Comparison of ENCODE assay signal across 15 mouse cellular contexts in genomic region chr2:29917621-29918020, GRCm38 (mm10). TPM values are rescaled to one million over a fixed set of nuclear protein-coding genes. Genes with fewer than 3 reads are reported as not detected.
A peak's percentile ranks its signal among the peaks of the same experiment; 100 is the strongest.
DNase-seq lines count a peak whose midpoint lies in the region; ATAC-seq lines count a peak whose summit lies in the region.
"Had no signal": no experiment of that assay in that cellular context is flagged by ENCODE, and none has a peak within 500 bp of the region (broad histone marks: within the 10 kb centered on the region; RNA-seq: fewer than 3 reads in every experiment).

No protein-coding gene starts in this region.

- no peak overlapping the region for H3K4me2 ChIP-seq in kidney, embryonic 15.5 days
- H3K4me2 ChIP-seq in kidney, embryonic 16.5 days (replicated peaks; ENCODE audit: low read depth, low read length) = no peak overlapping the region
- H3K4me2 ChIP-seq in liver, embryonic 11.5 days = no peak overlapping the region
- H3K4me2 ChIP-seq: hindbrain, embryonic 15.5 days had no signal

- H3K27me3 ChIP-seq in kidney, embryonic 15.5 days = no peaks in the 10 kb centered on the region
- no peaks in the 10 kb centered on the region for H3K27me3 ChIP-seq in kidney, embryonic 16.5 days (ENCODE audit: insufficient read depth, low read length)
- no peaks in the 10 kb centered on the region for H3K27me3 ChIP-seq in liver, embryonic 11.5 days (replicated peaks; ENCODE audit: control insufficient read depth, insufficient read depth, low read length)
- H3K27me3 ChIP-seq: hindbrain, embryonic 15.5 days had no signal

- H3K9me3 ChIP-seq in kidney, embryonic 15.5 days (replicated peaks) = no peaks in the 10 kb centered on the region
- H3K9me3 ChIP-seq in kidney, embryonic 16.5 days (ENCODE audit: low read length) = no peaks in the 10 kb centered on the region
- H3K9me3 ChIP-seq in liver, embryonic 11.5 days (ENCODE audit: control insufficient read depth, low read length) = no peaks in the 10 kb centered on the region
- H3K9me3 ChIP-seq: hindbrain, embryonic 15.5 days had no signal

- 0 out of 2 replicates have a peak, but pooled peaks have one; percentile 18 for ATAC-seq in kidney, embryonic 15.5 days (replicated peaks; ENCODE audit: low FRiP score)
- no peak for ATAC-seq in kidney, embryonic 16.5 days (ENCODE audit: low FRiP score, low TSS enrichment)
- ATAC-seq in liver, embryonic 11.5 days (replicated peaks; ENCODE audit: low FRiP score) = peak; percentile 70

- H3K36me3 ChIP-seq in kidney, embryonic 15.5 days = peaks cover 90% of the 10 kb centered on the region
- H3K36me3 ChIP-seq in kidney, embryonic 16.5 days (ENCODE audit: insufficient read depth, low read length) = peaks cover 56% of the 10 kb centered on the region
- H3K36me3 ChIP-seq in liver, embryonic 11.5 days (ENCODE audit: control insufficient read depth, insufficient read depth, low read length) = peaks cover 61% of the 10 kb centered on the region

- 87% methylated on average over 11 of the region's 11 CpGs for WGBS in kidney, embryonic 15.5 days
- 88% methylated on average over 11 of the region's 11 CpGs for WGBS in kidney, embryonic 16.5 days
- 84% methylated on average over 11 of the region's 11 CpGs for WGBS in liver, embryonic 11.5 days

- DNase-seq in adrenal gland, postnatal 25 days = peak; percentile 47
- DNase-seq in liver, embryonic 11.5 days (ENCODE audit: low spot score) = no peak
- peak; percentile 41 to 54 for DNase-seq in spleen, postnatal 14 days (ENCODE audit: low spot score in 2 of 2)
- DNase-seq in heart, adult 18-20 months = no peak
- no peak for DNase-seq in heart, adult 8-10 months (ENCODE audit: low spot score)
- no peak for DNase-seq in natural killer cell, adult 2 months (ENCODE audit: low spot score in 2 of 2)
- DNase-seq: cerebellum, adult 8-10 months; gastrocnemius, postnatal 25 days; kidney, adult 9 months; lung, adult 18-20 months; lung, postnatal 4 days; midbrain, embryonic 14.5 days had no signal

- H3K9ac ChIP-seq in kidney, embryonic 15.5 days = no peak overlapping the region
- no peak overlapping the region for H3K9ac ChIP-seq in kidney, embryonic 16.5 days (replicated peaks; ENCODE audit: low read length)
- H3K9ac ChIP-seq in liver, embryonic 11.5 days (ENCODE audit: low read depth, low read length) = no peak overlapping the region
- H3K9ac ChIP-seq: hindbrain, embryonic 15.5 days had no signal

- peaks cover 5% of the 10 kb centered on the region for H3K4me1 ChIP-seq in kidney, embryonic 15.5 days
- H3K4me1 ChIP-seq in kidney, embryonic 16.5 days (ENCODE audit: insufficient read depth, low read length) = 0 out of 2 replicates have a peak, but pooled peaks cover 4% of the 10 kb centered on the region
- no peaks in the 10 kb centered on the region for H3K4me1 ChIP-seq in liver, embryonic 11.5 days (replicated peaks; ENCODE audit: control insufficient read depth, insufficient read depth, low read length)
- H3K4me1 ChIP-seq: hindbrain, embryonic 15.5 days had no signal

- no peak overlapping the region for H3K27ac ChIP-seq in kidney, embryonic 15.5 days
- no peak overlapping the region for H3K27ac ChIP-seq in kidney, embryonic 16.5 days (ENCODE audit: low read length)
- H3K27ac ChIP-seq in liver, embryonic 11.5 days (ENCODE audit: low read depth, low read length) = no peak overlapping the region
- H3K27ac ChIP-seq: hindbrain, embryonic 15.5 days had no signal

- H3K4me3 ChIP-seq in kidney, embryonic 15.5 days (replicated peaks) = no peak overlapping the region
- H3K4me3 ChIP-seq in kidney, embryonic 16.5 days (ENCODE audit: low read length) = no peak overlapping the region
- H3K4me3 ChIP-seq in liver, embryonic 11.5 days (ENCODE audit: low read depth, low read length) = no peak overlapping the region
- H3K4me3 ChIP-seq: hindbrain, embryonic 15.5 days had no signal

RNA-seq across cellular contexts. Expression of gene Gle1, which starts 17.6 kb away (rescaled TPM):
- 60.1 and 65.5 TPM in 2 replicates for polyA plus RNA-seq in kidney, embryonic 15.5 days (2015; fragmentation: Nextera tagmentation; extraction: Ambion mirVana)
- polyA plus RNA-seq in kidney, embryonic 16.5 days (2015; fragmentation: Nextera tagmentation; extraction: Ambion mirVana) = 63.9 and 67.6 TPM in 2 replicates
- 39.1 and 41.9 TPM in 2 replicates for total RNA-seq in adrenal gland, postnatal 25 days (2021)
- 58.0 and 62.8 TPM in 2 replicates for polyA plus RNA-seq in liver, embryonic 11.5 days (2014; fragmentation: Nextera tagmentation; extraction: Ambion mirVana)
- total RNA-seq in heart, adult 18-20 months (2021) = 10 to 100 TPM; 22.7 to 24.7 TPM
- total RNA-seq in heart, adult 8-10 months (2022) = 10 to 100 TPM; 21.4 to 26.2 (median 24.5) TPM

RNA-seq across cellular contexts. Expression of gene Odf2, which starts 28.6 kb away (rescaled TPM):
- 72.9 and 81.5 TPM in 2 replicates for polyA plus RNA-seq in kidney, embryonic 15.5 days (2015; fragmentation: Nextera tagmentation; extraction: Ambion mirVana)
- 57.7 and 76.5 TPM in 2 replicates for polyA plus RNA-seq in kidney, embryonic 16.5 days (2015; fragmentation: Nextera tagmentation; extraction: Ambion mirVana)
- total RNA-seq in adrenal gland, postnatal 25 days (2021) = 51.0 and 66.3 TPM in 2 replicates
- 81.7 and 83.4 TPM in 2 replicates for polyA plus RNA-seq in liver, embryonic 11.5 days (2014; fragmentation: Nextera tagmentation; extraction: Ambion mirVana)
- total RNA-seq in heart, adult 18-20 months (2021) = 10 to 100 TPM; 15.0 to 21.8 TPM
- 10 to 100 TPM; 17.0 to 28.1 (median 19.8) TPM for total RNA-seq in heart, adult 8-10 months (2022)

RNA-seq across cellular contexts. Expression of gene Sptan1, which starts 47.7 kb away (rescaled TPM):
- 82.0 and 103 TPM in 2 replicates for polyA plus RNA-seq in kidney, embryonic 15.5 days (2015; fragmentation: Nextera tagmentation; extraction: Ambion mirVana)
- 102 and 109 TPM in 2 replicates for polyA plus RNA-seq in kidney, embryonic 16.5 days (2015; fragmentation: Nextera tagmentation; extraction: Ambion mirVana)
- 206 and 225 TPM in 2 replicates for total RNA-seq in adrenal gland, postnatal 25 days (2021)
- polyA plus RNA-seq in liver, embryonic 11.5 days (2014; fragmentation: Nextera tagmentation; extraction: Ambion mirVana) = 40.4 and 50.2 TPM in 2 replicates
- total RNA-seq in heart, adult 18-20 months (2021) = 100 to 1,000 TPM; 157 to 176 TPM
- 100 to 1,000 TPM; 137 to 180 (median 163) TPM for total RNA-seq in heart, adult 8-10 months (2022)

RNA-seq across cellular contexts. Expression of gene Cercam, which starts 48.7 kb away (rescaled TPM):
- polyA plus RNA-seq in kidney, embryonic 15.5 days (2015; fragmentation: Nextera tagmentation; extraction: Ambion mirVana) = 19.4 and 21.5 TPM in 2 replicates
- 20.1 and 20.8 TPM in 2 replicates for polyA plus RNA-seq in kidney, embryonic 16.5 days (2015; fragmentation: Nextera tagmentation; extraction: Ambion mirVana)
- total RNA-seq in adrenal gland, postnatal 25 days (2021) = 11.3 and 11.6 TPM in 2 replicates
- polyA plus RNA-seq in liver, embryonic 11.5 days (2014; fragmentation: Nextera tagmentation; extraction: Ambion mirVana) = 49.0 and 54.3 TPM in 2 replicates
- total RNA-seq in heart, adult 18-20 months (2021) = 1 to 10 TPM; 1.9 to 2.7 TPM
- total RNA-seq in heart, adult 8-10 months (2022) = 1 to 10 TPM; 2.7 to 3.6 (median 3.1) TPM

Comparison
In these comparisons a context has a peak if more than half of its experiments do, and no peak if none do; other contexts are left out.
1. DNase-seq: peak in adrenal gland, postnatal 25 days (single experiment) and spleen, postnatal 14 days (2 of 2); none in liver, embryonic 11.5 days (single experiment), heart, adult 18-20 months (0 of 2), heart, adult 8-10 months (single experiment) and natural killer cell, adult 2 months (0 of 2).